Mouse (Mus musculus) neural tube, embryonic 11.5 days (tissue): Measurements from ENCODE around the gene Slco2a1. TPM values are rescaled to one million over a fixed set of nuclear protein-coding genes. Genes with fewer than 3 reads are reported as not detected.

Experiments used
- ATAC-seq: fragments of 200-750 bp; cut with Nextera tagmentation; 2 replicates; pipeline ENCODE4 v1.8.0; 2017; ENCODE audit warnings: moderate number of reproducible peaks, mild to moderate bottlenecking, moderate TSS enrichment, moderate library complexity; ENCODE audit not compliant: insufficient read depth, low FRiP score, low TSS enrichment
- DNase-seq: peaks from one replicate; pipeline ENCODE4 v3.0.0-alpha.2; 2015; ENCODE audit warnings: low spot score
- H3K27ac ChIP-seq: fragments of 300-500 bp; sonication (generic); 2 replicates; pipeline ENCODE4 v1.5.1; 2014; ENCODE audit warnings: low read depth, mild to moderate bottlenecking, low read length
- H3K27me3 ChIP-seq: fragments of 300-500 bp; sonication (generic); 2 replicates; pipeline ENCODE4 v1.6.1; 2014; ENCODE audit warnings: mild to moderate bottlenecking, low read length, mixed read lengths; ENCODE audit not compliant: control insufficient read depth, insufficient read depth
- H3K36me3 ChIP-seq: fragments of 300-500 bp; sonication (generic); 2 replicates; pipeline ENCODE4 v1.6.1; 2014; ENCODE audit warnings: mild to moderate bottlenecking, low read length, moderate library complexity, mixed read lengths; ENCODE audit not compliant: control insufficient read depth, insufficient read depth
- H3K4me1 ChIP-seq: fragments of 300-500 bp; sonication (generic); 2 replicates; pipeline ENCODE4 v1.6.1; 2014; ENCODE audit warnings: low read length, mixed read lengths; ENCODE audit not compliant: control insufficient read depth, insufficient read depth
- H3K4me2 ChIP-seq: fragments of 300-500 bp; sonication (generic); 2 replicates; pipeline ENCODE4 v1.6.1; 2014; ENCODE audit warnings: low read depth, mild to moderate bottlenecking, moderate library complexity
- H3K4me3 ChIP-seq: fragments of 300-500 bp; sonication (generic); 2 replicates; pipeline ENCODE4 v1.5.1; 2014; ENCODE audit warnings: low read depth, low read length
- H3K9ac ChIP-seq: fragments of 300-500 bp; sonication (generic); 2 replicates; pipeline ENCODE4 v1.6.1; 2014; ENCODE audit warnings: mild to moderate bottlenecking, low read length
- H3K9me3 ChIP-seq: fragments of 300-500 bp; sonication (generic); 2 replicates; pipeline ENCODE4 v1.6.1; 2016; ENCODE audit warnings: low read length; ENCODE audit not compliant: control insufficient read depth
- WGBS: fragments of 180-500 bp; shearing (Covaris S2); extraction: QIAGEN DNeasy Blood & Tissue Kit; methylation state at CpG from one replicate; pipeline ENCODE4 v1.1.7; 2014; 5-methylcytosine and 5-hydroxymethylcytosine counted together
- polyA plus RNA-seq: library from polyadenylated mRNA; unstranded; fragments of >200 nt; fragmentation: Nextera tagmentation; extraction: Ambion mirVana; gene quantifications from 2 replicates; pipeline ENCODE4 v1.2.1, GENCODE M21; 2014

The Slco2a1 gene
- polyA plus RNA-seq, 1 experiment from 2014 or later: 0.29 TPM

DNA sequence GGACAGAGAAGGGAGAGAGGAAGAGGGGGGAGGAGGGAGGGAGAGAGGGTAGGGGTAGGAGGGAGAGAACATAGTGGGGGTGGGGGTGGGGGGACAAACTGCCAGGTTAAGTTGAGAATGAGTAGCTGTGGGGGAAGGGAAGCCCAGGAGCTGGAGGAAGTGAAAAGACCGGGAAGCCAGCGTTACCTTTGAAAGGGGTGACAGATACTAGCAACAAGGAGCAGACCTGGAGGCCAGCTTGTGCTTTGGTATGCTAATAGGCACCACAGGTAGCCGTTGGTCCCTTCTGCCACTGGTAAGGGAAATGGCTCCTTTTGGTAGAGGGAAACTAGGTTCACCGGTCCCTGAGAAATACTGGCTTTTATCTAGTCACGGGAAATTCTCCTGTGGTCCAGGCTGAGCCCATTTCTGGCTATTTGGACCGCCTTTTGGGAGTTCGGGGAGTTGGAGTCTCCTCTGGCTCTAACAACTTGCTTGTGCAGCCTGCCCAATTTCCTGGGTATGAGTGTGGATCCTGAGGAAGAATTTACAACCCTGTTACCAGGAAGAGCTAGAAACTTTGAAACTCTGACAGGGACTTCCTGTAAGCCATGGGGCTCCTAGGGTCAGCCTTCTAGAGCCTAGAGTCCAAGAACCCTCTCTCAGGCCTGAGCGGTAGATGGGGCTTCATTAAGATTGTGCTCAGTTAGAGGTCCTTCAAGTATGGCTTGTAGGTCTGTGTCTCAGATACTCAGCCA, 27.0 kb upstream of the Slco2a1 start:
- Histone ChIP-seq H3K9ac (no peak overlapping the region), H3K4me3 (no peak overlapping the region), H3K4me1 (no peaks in the 10 kb centered on the region), H3K27ac (no peak overlapping the region), H3K36me3 (no peaks in the 10 kb centered on the region), H3K9me3 (no peaks in the 10 kb centered on the region), H3K4me2 (no peak overlapping the region), H3K27me3 (no peaks in the 10 kb centered on the region)
- 22% methylated on average over 8 of the region's 8 CpGs for WGBS
- DNase-seq (no peak), ATAC-seq (no peak)

DNA sequence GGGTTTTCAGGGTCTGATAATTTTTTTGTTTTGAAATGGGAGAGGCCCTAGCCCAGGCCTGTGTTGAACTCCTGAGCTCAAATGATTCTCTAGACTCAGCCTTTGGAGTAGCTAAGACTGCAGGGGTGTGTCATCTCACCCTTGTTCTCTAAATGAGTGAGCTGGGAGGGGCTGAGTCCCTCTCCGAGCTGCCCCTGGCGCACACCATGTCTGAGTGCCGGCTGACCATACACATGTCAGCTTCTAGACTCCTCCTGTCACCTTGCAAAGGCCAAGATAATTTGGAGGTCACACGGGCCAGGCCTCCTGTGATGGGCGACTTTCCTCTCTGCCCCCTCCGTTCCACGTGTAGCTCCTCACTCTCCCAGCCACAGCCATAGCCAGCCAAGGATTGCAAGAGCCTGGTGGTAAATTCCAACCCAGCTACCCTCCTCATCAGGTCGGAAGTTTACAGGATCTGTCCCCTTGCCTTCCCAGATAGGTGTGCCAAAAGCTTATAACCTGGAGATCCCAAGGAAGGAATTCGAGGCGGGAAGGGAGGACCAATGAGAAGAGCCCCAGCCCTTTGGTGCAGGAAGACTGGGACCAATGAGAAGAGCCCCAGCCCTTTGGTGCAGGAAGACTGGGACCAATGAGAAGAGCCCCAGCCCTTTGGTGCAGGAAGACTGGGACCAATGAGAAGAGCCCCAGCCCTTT, 26.3 kb upstream of the Slco2a1 start:
- Histone ChIP-seq H3K4me1 (no peaks in the 10 kb centered on the region), H3K9me3 (no peaks in the 10 kb centered on the region), H3K27ac (no peak overlapping the region), H3K9ac (no peak overlapping the region), H3K27me3 (no peaks in the 10 kb centered on the region), H3K4me2 (no peak overlapping the region), H3K4me3 (no peak overlapping the region), H3K36me3 (no peaks in the 10 kb centered on the region)
- DNase-seq: no peak
- WGBS: 71% methylated on average over 10 of the region's 10 CpGs
- ATAC-seq: no peak

DNA sequence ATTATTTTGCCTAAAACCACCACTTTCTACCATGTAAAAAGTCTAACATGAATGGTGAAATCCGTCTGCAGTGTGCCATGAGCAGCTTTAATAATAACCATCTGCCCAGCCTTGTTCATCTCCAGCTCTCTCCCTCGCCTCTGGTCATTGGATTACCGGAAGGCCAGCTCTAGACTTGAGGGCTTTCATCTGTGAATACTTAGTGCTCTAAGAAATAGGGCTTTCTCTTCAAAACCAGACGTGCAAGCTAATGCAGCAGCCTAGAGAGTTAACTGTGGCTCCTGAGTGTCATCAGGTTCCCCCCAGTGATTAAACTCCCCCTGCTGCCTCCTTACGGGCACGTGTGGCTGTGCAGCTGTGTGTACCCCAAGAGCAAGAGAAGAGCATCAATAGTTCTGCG, 25.2 kb upstream of the Slco2a1 start:
- no peaks in the 10 kb centered on the region for H3K4me1 ChIP-seq
- no peak for ATAC-seq
- H3K36me3 ChIP-seq: no peaks in the 10 kb centered on the region
- H3K4me3 ChIP-seq: no peak overlapping the region
- H3K27ac ChIP-seq: no peak overlapping the region
- H3K4me2 ChIP-seq: no peak overlapping the region
- WGBS: 72% methylated on average over 7 of the region's 7 CpGs
- H3K27me3 ChIP-seq: no peaks in the 10 kb centered on the region
- no peaks in the 10 kb centered on the region for H3K9me3 ChIP-seq
- DNase-seq: no peak
- no peak overlapping the region for H3K9ac ChIP-seq

DNA sequence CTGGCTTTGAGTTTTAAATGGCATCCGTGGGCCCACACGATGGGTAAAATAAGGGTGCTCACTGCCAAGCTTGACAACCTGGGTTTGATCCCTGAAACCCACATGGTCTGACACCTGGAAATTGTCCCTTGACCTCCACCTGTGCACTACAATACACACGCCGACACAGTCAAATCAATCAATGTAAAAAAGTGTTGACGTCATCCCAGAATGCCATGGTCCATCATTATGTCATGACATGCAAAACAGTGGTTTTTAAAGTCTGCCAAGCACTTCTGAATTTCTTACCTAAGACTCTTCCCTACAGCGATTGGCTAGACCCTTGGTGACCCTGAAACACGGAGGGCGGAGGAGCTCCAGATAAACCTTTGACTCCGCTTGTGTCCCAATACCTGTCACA, 23.9 kb upstream of the Slco2a1 start:
- H3K36me3 ChIP-seq: no peaks in the 10 kb centered on the region
- H3K27me3 ChIP-seq: no peaks in the 10 kb centered on the region
- no peak overlapping the region for H3K4me3 ChIP-seq
- no peak for DNase-seq
- H3K9ac ChIP-seq: no peak overlapping the region
- no peak overlapping the region for H3K27ac ChIP-seq
- no peaks in the 10 kb centered on the region for H3K9me3 ChIP-seq
- WGBS: 88% methylated on average over 9 of the region's 9 CpGs
- no peaks in the 10 kb centered on the region for H3K4me1 ChIP-seq
- no peak for ATAC-seq
- H3K4me2 ChIP-seq: no peak overlapping the region

DNA sequence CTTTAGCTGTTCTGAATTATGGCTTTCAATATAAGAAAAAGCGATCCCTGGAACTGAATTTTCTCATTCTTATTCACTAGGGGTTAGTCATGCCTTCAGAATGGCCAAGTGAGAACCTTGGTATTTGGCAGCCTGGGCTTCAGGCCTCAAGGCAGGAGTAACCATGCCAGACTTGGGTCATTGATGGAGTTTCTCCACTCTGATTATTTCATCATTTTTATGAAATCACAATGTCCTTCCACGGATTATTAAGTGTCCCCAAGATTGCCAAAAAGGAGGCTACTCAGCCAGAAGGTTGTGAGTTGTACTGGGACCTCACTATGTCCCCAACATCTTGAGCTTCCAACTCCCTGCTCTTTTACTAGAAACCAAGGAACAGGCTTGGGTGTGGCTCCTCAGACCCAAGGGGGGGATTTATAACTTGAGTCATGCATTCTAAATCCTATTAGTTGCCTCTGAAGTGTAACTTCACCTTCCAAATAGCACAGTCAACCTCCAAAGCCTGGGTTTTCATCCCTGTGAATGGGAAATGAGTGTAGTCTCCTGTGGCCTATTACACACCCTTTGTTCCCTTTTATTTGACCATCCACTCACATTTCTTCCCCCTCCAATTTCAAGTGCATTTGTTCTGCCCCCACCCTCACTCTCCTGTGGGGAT, 16.0 kb upstream of the Slco2a1 start:
- Histone ChIP-seq H3K36me3 (no peaks in the 10 kb centered on the region), H3K27ac (no peak overlapping the region), H3K9ac (no peak overlapping the region), H3K4me3 (no peak overlapping the region), H3K4me1 (no peaks in the 10 kb centered on the region), H3K4me2 (no peak overlapping the region), H3K9me3 (no peaks in the 10 kb centered on the region), H3K27me3 (no peaks in the 10 kb centered on the region)
- 79% methylated on average over 2 of the region's 2 CpGs for WGBS
- DNase-seq (no peak), ATAC-seq (no peak)

DNA sequence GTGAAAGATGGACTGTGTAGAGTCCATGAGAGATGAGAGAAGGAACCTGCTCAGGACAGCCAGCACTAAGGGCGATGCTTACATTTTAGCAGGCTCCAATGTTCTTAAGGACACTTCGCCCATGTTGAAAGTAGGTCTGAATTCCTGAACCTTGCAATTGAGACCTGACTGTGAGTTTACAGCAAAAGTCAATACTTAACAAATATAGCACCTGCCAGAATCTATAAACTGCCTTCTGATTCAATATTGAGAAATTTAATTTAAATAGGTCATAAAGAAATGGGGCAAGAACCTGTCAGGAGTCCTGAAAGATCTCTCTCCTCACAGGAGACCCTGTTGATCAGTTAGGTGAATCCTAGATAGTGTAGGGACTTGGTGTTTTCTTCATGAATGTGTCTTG, 12.6 kb upstream of the Slco2a1 start:
- H3K4me2 ChIP-seq: no peak overlapping the region
- H3K36me3 ChIP-seq: no peaks in the 10 kb centered on the region
- no peak overlapping the region for H3K9ac ChIP-seq
- ATAC-seq: no peak
- H3K4me3 ChIP-seq: no peak overlapping the region
- no peak overlapping the region for H3K27ac ChIP-seq
- H3K4me1 ChIP-seq: no peaks in the 10 kb centered on the region
- DNase-seq: peak; percentile 3
- no peaks in the 10 kb centered on the region for H3K27me3 ChIP-seq
- 73% methylated on average over 2 of the region's 2 CpGs for WGBS
- H3K9me3 ChIP-seq: no peaks in the 10 kb centered on the region

DNA sequence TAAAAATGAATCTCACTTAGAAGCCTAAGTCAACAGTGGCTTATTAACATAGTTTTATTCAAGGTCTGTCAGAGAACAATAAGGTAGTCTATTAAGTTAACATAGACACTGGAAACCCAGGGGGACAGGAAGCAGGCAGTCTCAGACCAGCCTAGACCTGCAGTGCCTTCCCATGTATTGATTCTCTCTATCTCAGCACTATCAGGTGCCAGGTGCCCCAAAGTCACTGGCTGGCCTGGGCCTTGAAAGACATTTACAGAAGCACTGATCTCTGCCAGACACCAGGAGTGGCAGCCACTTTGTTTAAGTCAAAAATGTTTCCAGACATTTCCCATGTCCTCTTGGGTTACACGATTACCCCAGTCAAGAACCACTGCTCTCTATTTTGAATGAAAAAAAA, 11.4 kb upstream of the Slco2a1 start:
- Histone ChIP-seq H3K4me2 (no peak overlapping the region), H3K27me3 (no peaks in the 10 kb centered on the region), H3K36me3 (no peaks in the 10 kb centered on the region), H3K27ac (no peak overlapping the region), H3K4me3 (no peak overlapping the region), H3K9ac (no peak overlapping the region), H3K9me3 (no peaks in the 10 kb centered on the region), H3K4me1 (no peaks in the 10 kb centered on the region)
- DNase-seq (no peak), ATAC-seq (no peak)
- 78% methylated on average over 1 of the region's 1 CpGs for WGBS

DNA sequence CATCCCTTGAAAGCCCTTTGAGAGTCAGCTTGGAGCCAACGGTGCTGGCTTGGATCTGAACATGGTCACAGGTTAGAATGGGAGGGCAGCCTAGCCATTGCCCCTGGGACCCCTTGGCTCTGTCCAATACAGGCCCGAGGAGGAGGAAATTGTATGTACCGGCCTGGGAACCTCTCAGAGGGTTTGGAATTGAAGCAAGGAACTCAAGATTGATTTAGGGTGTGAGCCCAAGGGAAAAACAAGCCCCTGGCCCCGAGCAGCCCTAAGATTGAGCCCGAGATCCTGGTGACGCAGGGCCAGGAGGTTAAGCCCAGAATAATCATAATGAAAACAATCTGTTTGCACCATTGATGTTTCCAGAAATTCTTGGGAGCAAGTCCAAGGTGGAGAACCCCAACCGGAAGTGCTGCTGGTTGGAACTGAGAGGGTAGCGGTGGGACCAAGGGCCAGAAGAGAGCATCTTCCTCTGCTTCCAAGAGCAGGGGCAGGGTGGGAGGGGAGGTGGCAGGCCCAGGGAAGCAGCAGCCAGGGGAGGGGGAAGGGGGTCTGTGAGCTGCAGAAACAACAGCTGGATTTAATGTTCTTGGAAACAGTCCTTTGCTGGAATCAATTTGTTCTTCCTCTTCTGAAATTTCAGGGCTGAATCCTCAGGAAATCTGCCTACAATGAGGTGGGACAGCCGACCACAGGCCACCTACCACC, 10.6 kb upstream of the Slco2a1 start:
- DNase-seq (peak; percentile 9), ATAC-seq (no peak)
- WGBS: 57% methylated on average over 9 of the region's 9 CpGs
- no peak overlapping the region for H3K4me2 ChIP-seq
- no peaks in the 10 kb centered on the region for H3K27me3 ChIP-seq
- no peaks in the 10 kb centered on the region for H3K4me1 ChIP-seq
- H3K9ac ChIP-seq: no peak overlapping the region
- no peaks in the 10 kb centered on the region for H3K36me3 ChIP-seq
- no peak overlapping the region for H3K4me3 ChIP-seq
- H3K9me3 ChIP-seq: no peaks in the 10 kb centered on the region
- H3K27ac ChIP-seq: no peak overlapping the region
